Mouse (Mus musculus): ENCODE measurements around the gene Prc1. TPM values are rescaled to one million over a fixed set of nuclear protein-coding genes. Genes with fewer than 3 reads are reported as not detected.

Prc1 gene
- polyA plus RNA-seq (2015; fragmentation: Nextera tagmentation; extraction: Ambion mirVana): 101 and 102 TPM in 2 replicates

DNA sequence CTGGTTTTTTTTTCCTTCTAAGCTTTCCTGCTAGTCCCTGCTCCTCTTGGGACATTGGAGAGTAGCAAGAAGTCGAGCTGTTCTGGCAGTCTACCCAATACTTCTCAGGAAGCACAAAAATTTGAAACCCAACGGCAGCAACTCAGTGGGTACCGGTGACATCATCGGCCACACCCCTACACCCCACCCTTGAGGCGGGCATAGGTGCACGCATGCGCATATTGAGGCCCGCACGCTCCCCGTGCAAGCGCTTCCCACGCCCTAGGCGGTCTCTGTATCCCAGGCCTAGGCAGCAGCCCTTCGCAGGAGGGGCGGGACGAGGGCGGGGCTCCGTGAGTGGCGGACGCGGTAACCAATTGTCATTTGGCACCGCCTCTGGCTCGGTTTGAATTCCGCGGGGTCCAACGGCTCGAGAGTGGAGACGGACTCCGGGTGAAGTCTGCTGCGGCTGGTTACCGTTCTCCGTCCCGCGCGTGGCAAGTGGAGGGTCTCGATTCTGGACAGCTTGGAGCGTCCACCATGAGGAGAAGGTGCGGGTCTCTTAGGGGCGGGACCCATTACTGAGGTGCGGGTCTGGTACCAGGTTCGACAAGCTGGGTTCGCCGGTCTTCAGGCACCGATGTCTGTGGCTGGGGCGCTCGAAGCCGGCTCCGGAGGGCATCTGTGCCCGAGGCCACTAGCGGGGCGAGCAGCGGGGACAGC lies at the start of gene Prc1:
Gene Prc1 (plus strand): TSS at position 389 of the 702 bp plus-strand sequence.
- peak within 1 kb of the TSS; percentile 84 for H3K27ac ChIP-seq (ENCODE audit: low read length)
- 0% methylated on average over 52 of the region's 52 CpGs for WGBS
- H3K27me3 ChIP-seq (replicated peaks; ENCODE audit: control insufficient read depth, insufficient read depth, low read length): no peaks in the 10 kb centered on the region

DNA sequence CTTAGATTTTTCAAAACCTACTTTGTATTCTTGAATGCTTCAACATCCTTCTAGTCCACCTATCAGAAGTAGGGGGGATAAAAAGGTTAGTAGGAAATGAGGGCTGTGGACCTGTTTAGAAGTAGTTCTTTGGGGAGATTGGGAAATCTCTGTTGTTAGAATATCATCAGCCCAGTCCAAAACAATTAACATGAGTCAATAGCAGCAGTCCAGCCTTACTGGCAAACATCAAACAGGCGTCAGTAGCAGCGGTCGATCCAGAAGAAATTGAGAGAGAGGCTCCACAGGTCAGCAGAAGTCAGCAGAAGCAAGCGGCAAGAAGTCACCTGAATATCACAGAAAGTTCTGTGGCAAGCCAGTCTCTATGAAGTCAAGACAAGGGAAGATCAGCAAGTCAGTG lies 49.4 kb upstream of the Prc1 start:
- H3K4me1 ChIP-seq (ENCODE audit: control insufficient read depth, insufficient read depth, low read length): no peaks in the 10 kb centered on the region
- H3K27ac ChIP-seq (ENCODE audit: low read length): no peak overlapping the region
- no peak for ATAC-seq
- H3K27me3 ChIP-seq (replicated peaks; ENCODE audit: control insufficient read depth, insufficient read depth, low read length): no peaks in the 10 kb centered on the region
- H3K4me3 ChIP-seq (ENCODE audit: low read length): no peak overlapping the region
- H3K4me2 ChIP-seq (ENCODE audit: low read depth, low read length): no peak overlapping the region
- no peak overlapping the region for H3K9ac ChIP-seq (ENCODE audit: low read depth, low read length)
- 95% methylated on average over 4 of the region's 4 CpGs for WGBS
- H3K9me3 ChIP-seq (ENCODE audit: control insufficient read depth, low read length): no peaks in the 10 kb centered on the region
- H3K36me3 ChIP-seq (ENCODE audit: control insufficient read depth, insufficient read depth, low read length): no peaks in the 10 kb centered on the region

More for the DNA sequence above, at the start of gene Prc1:
- H3K4me2 ChIP-seq (ENCODE audit: low read depth, low read length): peak within 1 kb of the TSS; percentile 67
- no peaks in the 10 kb centered on the region for H3K9me3 ChIP-seq (ENCODE audit: control insufficient read depth, low read length)
- no peaks in the 10 kb centered on the region; the same call in 1 of the 2 replicates for H3K36me3 ChIP-seq (ENCODE audit: control insufficient read depth, insufficient read depth, low read length)
- peak within 1 kb of the TSS; percentile 88 for H3K9ac ChIP-seq (ENCODE audit: low read depth, low read length)
- H3K4me3 ChIP-seq (ENCODE audit: low read length): peak within 1 kb of the TSS; percentile 97
- peaks cover 10% of the 10 kb centered on the region; the same call in 1 of the 2 replicates for H3K4me1 ChIP-seq (ENCODE audit: control insufficient read depth, insufficient read depth, low read length)
- peak; percentile 99 for ATAC-seq

DNA sequence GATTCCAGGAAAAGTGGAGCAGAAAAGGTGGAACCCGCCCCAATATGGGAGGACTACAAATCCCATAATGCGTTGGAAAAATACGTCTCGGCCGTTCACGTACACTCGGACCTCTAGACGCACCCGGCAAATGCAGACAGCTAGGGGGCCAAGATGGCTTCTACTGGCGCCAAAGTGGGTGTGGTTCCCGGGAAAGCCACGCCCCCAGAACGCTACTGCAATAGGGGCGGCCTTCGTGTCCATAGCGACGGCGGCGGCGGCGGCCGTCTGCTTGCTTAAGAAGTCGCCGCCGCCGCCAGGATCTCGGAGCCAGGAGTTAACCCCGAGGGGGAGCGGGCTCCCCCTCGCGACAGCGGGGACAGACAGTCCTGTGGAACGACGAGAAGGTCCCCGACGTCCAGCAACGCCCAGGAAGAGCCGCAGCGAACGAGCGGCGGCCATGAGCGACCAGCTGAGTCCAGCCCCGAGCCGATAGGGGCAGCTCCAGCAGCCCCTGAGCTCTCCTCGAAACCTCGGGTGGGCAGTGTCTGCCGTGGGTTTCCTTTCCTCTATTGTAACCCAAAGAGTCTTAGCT lies 48.0 kb upstream of the Prc1 start, which contains the start of gene Ttll13:
Gene Ttll13 (plus strand): TSS at position 229 of the 574 bp plus-strand sequence.
- H3K4me2 ChIP-seq (ENCODE audit: low read depth, low read length): peak within 1 kb of the TSS; percentile 73
- H3K4me3 ChIP-seq (ENCODE audit: low read length): peak within 1 kb of the TSS; percentile 66
- H3K27ac ChIP-seq (ENCODE audit: low read length): peak within 1 kb of the TSS; percentile 77
- H3K27me3 ChIP-seq (replicated peaks; ENCODE audit: control insufficient read depth, insufficient read depth, low read length): no peaks in the 10 kb centered on the region
- peak within 1 kb of the TSS; percentile 77 for H3K9ac ChIP-seq (ENCODE audit: low read depth, low read length)
- H3K9me3 ChIP-seq (ENCODE audit: control insufficient read depth, low read length): no peaks in the 10 kb centered on the region
- 0 out of 2 replicates have a peak, but pooled peaks cover 3% of the 10 kb centered on the region for H3K4me1 ChIP-seq (ENCODE audit: control insufficient read depth, insufficient read depth, low read length)
- no peaks in the 10 kb centered on the region for H3K36me3 ChIP-seq (ENCODE audit: control insufficient read depth, insufficient read depth, low read length)
- WGBS: under 1% methylated on average over 48 of the region's 48 CpGs
- ATAC-seq: peak; percentile 97

DNA sequence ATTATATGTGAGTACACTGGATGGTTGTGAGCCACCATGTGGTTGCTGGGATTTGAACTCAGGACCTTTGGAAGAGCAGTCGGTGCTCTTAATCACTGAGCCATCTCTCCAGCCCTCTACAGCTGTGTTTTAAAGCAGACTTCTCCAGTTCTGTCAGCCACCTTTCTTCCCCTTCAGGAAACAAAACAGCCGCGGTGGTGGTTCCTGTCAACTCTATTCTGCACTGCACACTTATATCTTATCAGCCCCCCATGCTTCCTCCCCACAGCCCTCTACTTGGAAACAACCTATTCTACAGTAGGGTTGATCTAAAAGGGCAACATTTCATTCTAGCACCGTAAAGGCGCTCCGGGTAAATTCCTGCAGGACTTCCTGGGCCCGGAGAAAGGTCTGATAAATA lies 47.4 kb upstream of the Prc1 start:
- no peak for ATAC-seq
- Histone ChIP-seq H3K9me3 (ENCODE audit: control insufficient read depth, low read length) (no peaks in the 10 kb centered on the region), H3K27me3 (replicated peaks; ENCODE audit: control insufficient read depth, insufficient read depth, low read length) (no peaks in the 10 kb centered on the region), H3K27ac (ENCODE audit: low read length) (no peak overlapping the region), H3K9ac (ENCODE audit: low read depth, low read length) (0 out of 2 replicates have a peak overlapping the region, but pooled peaks have one; percentile 77), H3K4me2 (ENCODE audit: low read depth, low read length) (peak overlapping the region; percentile 73; the same call in 1 of the 2 replicates), H3K4me3 (ENCODE audit: low read length) (peak overlapping the region; percentile 66), H3K4me1 (ENCODE audit: control insufficient read depth, insufficient read depth, low read length) (0 out of 2 replicates have a peak, but pooled peaks cover 3% of the 10 kb centered on the region), H3K36me3 (ENCODE audit: control insufficient read depth, insufficient read depth, low read length) (no peaks in the 10 kb centered on the region)
- WGBS: 51% methylated on average over 7 of the region's 7 CpGs

DNA sequence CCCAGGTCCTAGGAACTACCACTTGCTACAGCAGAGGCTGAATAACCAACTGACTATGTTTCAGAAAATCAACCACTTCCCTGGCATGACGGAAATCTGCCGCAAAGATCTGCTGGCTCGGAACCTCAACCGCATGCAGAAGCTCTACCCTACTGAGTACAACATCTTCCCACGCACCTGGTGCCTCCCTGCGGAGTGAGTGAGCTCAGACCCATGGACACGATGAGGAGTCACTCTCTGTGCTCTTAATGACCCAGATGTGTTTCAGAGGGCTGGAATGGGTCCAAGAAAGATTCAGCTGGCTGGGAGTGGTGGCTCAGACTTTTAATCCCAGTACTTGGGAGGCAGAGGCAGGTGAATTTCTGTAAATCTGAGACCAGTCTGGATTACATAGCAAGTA lies 41.8 kb upstream of the Prc1 start:
- Histone ChIP-seq H3K9ac (ENCODE audit: low read depth, low read length) (no peak overlapping the region), H3K9me3 (ENCODE audit: control insufficient read depth, low read length) (no peaks in the 10 kb centered on the region), H3K4me2 (ENCODE audit: low read depth, low read length) (no peak overlapping the region), H3K36me3 (ENCODE audit: control insufficient read depth, insufficient read depth, low read length) (no peaks in the 10 kb centered on the region), H3K27ac (ENCODE audit: low read length) (no peak overlapping the region), H3K4me3 (ENCODE audit: low read length) (no peak overlapping the region), H3K4me1 (ENCODE audit: control insufficient read depth, insufficient read depth, low read length) (0 out of 2 replicates have a peak, but pooled peaks cover 3% of the 10 kb centered on the region), H3K27me3 (replicated peaks; ENCODE audit: control insufficient read depth, insufficient read depth, low read length) (no peaks in the 10 kb centered on the region)
- no peak for ATAC-seq
- 80% methylated on average over 7 of the region's 7 CpGs for WGBS

GRCm38 (mm10) chr7:80252886-80253285 lies 41.4 kb upstream of the Prc1 start:
- 76% methylated on average over 11 of the region's 11 CpGs for WGBS
- Histone ChIP-seq H3K4me1 (ENCODE audit: control insufficient read depth, insufficient read depth, low read length) (0 out of 2 replicates have a peak, but pooled peaks cover 3% of the 10 kb centered on the region), H3K9me3 (ENCODE audit: control insufficient read depth, low read length) (no peaks in the 10 kb centered on the region), H3K27me3 (replicated peaks; ENCODE audit: control insufficient read depth, insufficient read depth, low read length) (no peaks in the 10 kb centered on the region), H3K36me3 (ENCODE audit: control insufficient read depth, insufficient read depth, low read length) (no peaks in the 10 kb centered on the region), H3K27ac (ENCODE audit: low read length) (no peak overlapping the region), H3K4me2 (ENCODE audit: low read depth, low read length) (no peak overlapping the region), H3K4me3 (ENCODE audit: low read length) (no peak overlapping the region), H3K9ac (ENCODE audit: low read depth, low read length) (no peak overlapping the region)
- no peak for ATAC-seq

GRCm38 (mm10) chr7:80255981-80256380 lies 38.3 kb upstream of the Prc1 start:
- no peaks in the 10 kb centered on the region for H3K9me3 ChIP-seq (ENCODE audit: control insufficient read depth, low read length)
- H3K9ac ChIP-seq (ENCODE audit: low read depth, low read length): no peak overlapping the region
- peaks cover 3% of the 10 kb centered on the region; the same call in 1 of the 2 replicates for H3K4me1 ChIP-seq (ENCODE audit: control insufficient read depth, insufficient read depth, low read length)
- no peak overlapping the region for H3K4me2 ChIP-seq (ENCODE audit: low read depth, low read length)
- H3K4me3 ChIP-seq (ENCODE audit: low read length): no peak overlapping the region
- WGBS: 72% methylated on average over 2 of the region's 2 CpGs
- no peak for ATAC-seq
- H3K27ac ChIP-seq (ENCODE audit: low read length): no peak overlapping the region
- no peaks in the 10 kb centered on the region for H3K27me3 ChIP-seq (replicated peaks; ENCODE audit: control insufficient read depth, insufficient read depth, low read length)
- no peaks in the 10 kb centered on the region for H3K36me3 ChIP-seq (ENCODE audit: control insufficient read depth, insufficient read depth, low read length)

DNA sequence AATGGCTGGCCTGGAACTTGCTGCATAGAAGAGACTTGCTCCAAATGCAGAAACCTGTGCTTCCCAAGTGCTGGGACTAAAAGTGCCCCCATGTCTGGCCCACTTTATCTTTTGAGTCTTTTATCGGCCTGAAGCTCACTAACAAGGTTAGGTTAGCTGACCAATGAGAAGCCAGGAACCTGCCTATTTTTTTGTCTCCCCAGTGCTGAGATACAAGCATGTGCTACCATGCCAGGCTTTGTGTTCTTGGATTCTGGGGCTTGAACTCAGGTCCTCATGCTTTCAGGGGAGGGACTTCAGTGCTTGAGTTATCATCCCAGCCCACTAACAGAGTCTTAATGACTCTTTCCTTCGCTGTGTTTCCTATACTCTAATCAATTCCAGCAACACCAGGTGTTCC lies 36.5 kb upstream of the Prc1 start:
- no peaks in the 10 kb centered on the region for H3K9me3 ChIP-seq (ENCODE audit: control insufficient read depth, low read length)
- WGBS: 69% methylated on average over 2 of the region's 2 CpGs
- no peak overlapping the region for H3K9ac ChIP-seq (ENCODE audit: low read depth, low read length)
- H3K4me1 ChIP-seq (ENCODE audit: control insufficient read depth, insufficient read depth, low read length): peaks cover 9% of the 10 kb centered on the region
- ATAC-seq: no peak
- H3K4me2 ChIP-seq (ENCODE audit: low read depth, low read length): no peak overlapping the region
- no peak overlapping the region for H3K27ac ChIP-seq (ENCODE audit: low read length)
- H3K36me3 ChIP-seq (ENCODE audit: control insufficient read depth, insufficient read depth, low read length): no peaks in the 10 kb centered on the region
- no peaks in the 10 kb centered on the region for H3K27me3 ChIP-seq (replicated peaks; ENCODE audit: control insufficient read depth, insufficient read depth, low read length)
- no peak overlapping the region for H3K4me3 ChIP-seq (ENCODE audit: low read length)

- WGBS: 25% methylated on average over 40 of the region's 40 CpGs
Observed at GRCm38 (mm10) chr7:80260625-80261371, 33.5 kb upstream of the Prc1 start, which contains the start of gene Ngrn. Gene Ngrn (plus strand): TSS chr7:80261215.

More at GRCm38 (mm10) chr7:80260625-80261371, 33.5 kb upstream of the Prc1 start, which contains the start of gene Ngrn:
- H3K27me3 ChIP-seq (replicated peaks; ENCODE audit: control insufficient read depth, insufficient read depth, low read length): no peaks in the 10 kb centered on the region
- peak within 1 kb of the TSS; percentile 87 for H3K4me2 ChIP-seq (ENCODE audit: low read depth, low read length)
- H3K4me3 ChIP-seq (ENCODE audit: low read length): peak within 1 kb of the TSS; percentile 83
- H3K36me3 ChIP-seq (ENCODE audit: control insufficient read depth, insufficient read depth, low read length): peaks cover 7% of the 10 kb centered on the region
- H3K4me1 ChIP-seq (ENCODE audit: control insufficient read depth, insufficient read depth, low read length): peaks cover 9% of the 10 kb centered on the region
- no peaks in the 10 kb centered on the region for H3K9me3 ChIP-seq (ENCODE audit: control insufficient read depth, low read length)
- peak; percentile 92 for ATAC-seq
- peak within 1 kb of the TSS; percentile 80 for H3K27ac ChIP-seq (ENCODE audit: low read length)
- H3K9ac ChIP-seq (ENCODE audit: low read depth, low read length): peak within 1 kb of the TSS; percentile 88
